Mouse (Mus musculus): ENCODE measurements at regions not wholly inside any gene's neighbourhood (a gene's known extent, or its start where the extent isn't known, plus 50 kb on each side); places are given as distances from the start of the nearest gene placed in this dataset.
"Not testable (repeated sequence)": the region's sequence is repeated elsewhere in the genome, so short reads cannot be mapped to it uniquely, and the experiment has no call there.

- H3K9ac ChIP-seq (ENCODE audit: low read length) = not testable (repeated sequence)
Observed at GRCm38 (mm10) chr7:60352206-60352605, 212.2 kb upstream of the Snrpn start.

More at GRCm38 (mm10) chr7:60352206-60352605, 212.2 kb upstream of the Snrpn start:
- ATAC-seq (ENCODE audit: low read depth); H3K4me2 ChIP-seq (ENCODE audit: low read depth, low read length); H3K4me1 ChIP-seq (replicated peaks; ENCODE audit: control insufficient read depth, insufficient read depth, low read length); H3K27me3 ChIP-seq (ENCODE audit: control insufficient read depth, insufficient read depth, low read depth, low read length); H3K4me3 ChIP-seq (ENCODE audit: low read length); H3K27ac ChIP-seq (ENCODE audit: low read length); H3K9me3 ChIP-seq (ENCODE audit: control insufficient read depth, low read length); H3K36me3 ChIP-seq (ENCODE audit: control insufficient read depth, insufficient read depth, low read length): not testable (repeated sequence)
- 64% methylated on average over 2 of the region's 2 CpGs for WGBS

All from lung, embryonic 16.5 days (tissue).